Mouse (Mus musculus) midbrain, postnatal 0 days (tissue): Measurements from ENCODE around the gene Tldc1. TPM values are rescaled to one million over a fixed set of nuclear protein-coding genes. Genes with fewer than 3 reads are reported as not detected.
A peak's percentile ranks its signal among the peaks of the same experiment; 100 is the strongest.

ENCODE experiments used
- ATAC-seq: fragments of 200-750 bp; cut with Nextera tagmentation; 2 replicates; pipeline ENCODE4 v1.8.0; 2017; ENCODE audit warnings: moderate number of reproducible peaks, mild to moderate bottlenecking, moderate TSS enrichment, moderate library complexity; ENCODE audit not compliant: low FRiP score
- DNase-seq: peaks from one replicate; pipeline ENCODE4 v3.0.0-alpha.2; 2015; ENCODE audit warnings: low spot score
- H3K27ac ChIP-seq: fragments of 300-500 bp; sonication (generic); 2 replicates; pipeline ENCODE4 v1.5.1; 2014; ENCODE audit warnings: low read depth, mild to moderate bottlenecking, low read length, mixed read lengths
- H3K27me3 ChIP-seq: fragments of 300-500 bp; sonication (generic); 2 replicates; pipeline ENCODE4 v1.6.1; 2014; ENCODE audit warnings: low read length, control low read depth, mixed read lengths; ENCODE audit not compliant: insufficient read depth
- H3K36me3 ChIP-seq: fragments of 300-500 bp; sonication (generic); 2 replicates; pipeline ENCODE4 v1.6.1; 2014; ENCODE audit warnings: low read length, control low read depth, mixed read lengths; ENCODE audit not compliant: insufficient read depth
- H3K4me1 ChIP-seq: fragments of 300-500 bp; sonication (generic); 2 replicates; pipeline ENCODE4 v1.6.1; 2014; ENCODE audit warnings: mild to moderate bottlenecking, control low read depth, antibody characterized with exemption, low read length, mixed read lengths; ENCODE audit not compliant: insufficient read depth
- H3K4me2 ChIP-seq: fragments of 300-500 bp; sonication (generic); 2 replicates; pipeline ENCODE4 v1.6.1; 2014; ENCODE audit warnings: low read depth, mild to moderate bottlenecking, low read length, mixed read lengths; ENCODE audit not compliant: poor library complexity, severe bottlenecking
- H3K4me3 ChIP-seq: fragments of 300-500 bp; sonication (generic); 2 replicates; pipeline ENCODE4 v1.5.1; 2014; ENCODE audit warnings: low read depth, mild to moderate bottlenecking, low read length, moderate library complexity
- H3K9ac ChIP-seq: fragments of 300-500 bp; sonication (generic); replicated peaks from 2 replicates; pipeline ENCODE4 v1.6.1; 2014; ENCODE audit warnings: mild to moderate bottlenecking, low read length, moderate library complexity, mixed read lengths; ENCODE audit not compliant: poor library complexity, severe bottlenecking
- H3K9me3 ChIP-seq: fragments of 300-500 bp; sonication (generic); 2 replicates; pipeline ENCODE4 v1.6.1; 2016; ENCODE audit warnings: low read length, control low read depth
- CTCF ChIP-seq: IDR thresholded peaks from 2 replicates; pipeline ENCODE4 v1.5.1; 2016; ENCODE audit warnings: antibody characterized with exemption, mild to moderate bottlenecking
- WGBS: fragments of 180-500 bp; shearing (Covaris S2); extraction: QIAGEN DNeasy Blood & Tissue Kit; methylation state at CpG from one replicate; pipeline ENCODE4 v1.1.7; 2014; 5-methylcytosine and 5-hydroxymethylcytosine counted together
- polyA plus RNA-seq: library from polyadenylated mRNA; unstranded; fragments of >200 nt; fragmentation: Nextera tagmentation; extraction: Ambion mirVana; gene quantifications from 2 replicates; pipeline ENCODE4 v1.2.1, GENCODE M21; 2015
- total RNA-seq: library from RNA; depleted of rRNA; stranded (reverse); fragments of >200 nt; gene quantifications from 2 replicates; pipeline ENCODE4 v1.2.3, GENCODE M21; 2014; rRNA removed

Gene Tldc1
- total and polyA plus RNA-seq, 2 experiments from 2014 or later: 6.7 to 20.4 TPM

DNA sequence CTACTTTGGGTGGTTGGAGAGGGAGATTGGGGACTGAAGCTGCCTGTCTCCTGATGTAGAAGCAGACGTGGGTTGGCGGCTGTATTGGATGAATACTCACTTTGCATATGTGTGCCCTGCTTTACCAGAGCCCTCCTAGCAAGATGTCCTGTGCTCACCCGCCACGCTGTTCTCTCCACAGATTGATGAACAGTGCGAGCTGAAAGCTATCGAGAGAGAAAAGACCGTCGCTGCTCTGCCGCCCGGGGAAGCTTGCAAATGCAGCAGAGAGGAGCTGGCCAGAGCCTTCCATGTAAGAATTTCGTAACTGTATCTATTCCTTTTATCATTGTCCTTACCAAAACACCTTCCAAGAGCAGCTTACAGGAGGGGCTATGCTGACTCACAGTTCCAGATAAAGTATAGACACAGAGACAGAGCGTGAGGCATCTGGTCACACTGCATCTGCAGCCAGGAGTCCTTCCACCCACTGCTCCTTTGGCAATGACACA lies 59.2 kb downstream of the Tldc1 start:
- 56% methylated on average over 12 of the region's 12 CpGs for WGBS
- no peaks in the 10 kb centered on the region for H3K27me3 ChIP-seq
- no peaks in the 10 kb centered on the region for H3K36me3 ChIP-seq
- H3K4me2 ChIP-seq: no peak overlapping the region
- TF ChIP-seq CTCF: no peak
- no peaks in the 10 kb centered on the region for H3K4me1 ChIP-seq
- H3K27ac ChIP-seq: no peak overlapping the region
- peak; percentile 5 for DNase-seq
- H3K9me3 ChIP-seq: no peaks in the 10 kb centered on the region
- H3K4me3 ChIP-seq: no peak overlapping the region
- no peak overlapping the region for H3K9ac ChIP-seq
- ATAC-seq: no peak

DNA sequence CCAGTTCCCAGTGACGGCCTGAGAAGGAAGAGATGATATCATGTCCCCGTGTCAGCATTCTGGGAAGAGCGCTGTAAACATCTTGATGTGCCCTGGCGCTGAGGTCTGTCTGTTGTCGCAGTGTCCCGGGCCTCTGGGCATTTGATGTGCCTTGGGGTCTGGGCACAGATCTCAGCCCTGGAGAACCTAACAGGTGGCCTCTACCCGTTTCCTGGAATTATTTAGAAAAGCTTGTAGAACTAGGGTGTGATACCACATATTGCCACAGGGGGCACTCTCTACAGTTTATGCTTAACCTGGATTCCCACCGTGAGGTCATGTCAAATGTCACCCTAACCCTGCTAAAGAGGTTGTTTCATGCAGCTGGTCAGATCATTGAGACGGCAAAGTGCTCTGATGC lies 60.5 kb downstream of the Tldc1 start:
- TF ChIP-seq CTCF: peak; percentile 76
- DNase-seq: peak; percentile 33

DNA sequence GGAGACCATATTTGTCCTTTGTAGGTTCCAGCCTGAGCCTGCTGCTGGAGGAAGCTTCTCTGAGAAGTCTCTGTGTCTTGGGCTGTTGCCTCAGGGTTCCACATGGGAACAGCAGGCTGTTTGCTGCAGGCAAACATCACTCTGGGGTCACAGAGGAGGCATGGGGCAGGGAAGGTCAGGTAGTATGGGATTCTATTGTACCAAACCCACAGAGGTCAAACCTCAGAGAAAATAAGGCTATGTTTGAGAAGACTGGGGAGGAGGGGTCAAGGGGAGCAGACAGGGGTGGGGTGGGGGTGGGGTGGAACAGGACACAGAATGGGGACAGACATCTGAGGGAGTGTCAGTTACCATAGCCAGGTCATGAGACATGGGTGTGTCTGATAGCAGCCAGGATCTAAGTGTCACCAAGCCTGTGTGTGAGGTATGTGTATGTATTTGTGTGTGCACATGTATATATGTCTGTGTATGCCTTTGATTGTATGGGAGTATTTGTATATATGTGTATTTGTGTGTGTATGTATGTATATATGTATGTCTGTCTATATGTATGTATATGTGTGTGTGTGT lies 61.4 kb downstream of the Tldc1 start:
- H3K9me3 ChIP-seq: no peaks in the 10 kb centered on the region

More for the DNA sequence above, 60.5 kb downstream of the Tldc1 start:
- no peaks in the 10 kb centered on the region for H3K36me3 ChIP-seq
- H3K4me1 ChIP-seq: no peaks in the 10 kb centered on the region
- no peak for ATAC-seq
- H3K9me3 ChIP-seq: no peaks in the 10 kb centered on the region
- H3K4me2 ChIP-seq: no peak overlapping the region
- no peaks in the 10 kb centered on the region for H3K27me3 ChIP-seq
- H3K27ac ChIP-seq: no peak overlapping the region
- no peak overlapping the region for H3K9ac ChIP-seq
- no peak overlapping the region for H3K4me3 ChIP-seq
- WGBS: 61% methylated on average over 9 of the region's 9 CpGs

DNA sequence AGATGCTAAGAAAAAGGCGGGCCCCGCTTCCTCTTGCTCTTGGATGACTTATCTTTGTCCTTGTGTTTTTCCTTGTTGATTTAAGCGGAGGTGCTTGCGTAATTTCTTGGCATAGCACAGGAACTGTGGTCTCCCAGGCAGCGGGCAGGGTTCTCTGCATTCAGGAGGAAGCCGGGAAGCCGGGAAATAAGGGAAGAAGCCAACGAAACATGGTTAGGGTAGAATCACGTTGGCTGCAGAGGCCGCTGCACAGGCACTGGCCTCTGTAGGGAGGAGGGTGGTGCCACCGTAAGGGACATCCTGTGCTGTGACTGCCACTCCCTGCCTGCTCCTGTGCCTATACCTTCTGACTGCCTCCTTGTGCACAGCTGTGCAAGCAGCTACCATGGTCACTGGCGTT lies 63.0 kb downstream of the Tldc1 start:
- Histone ChIP-seq H3K4me3 (no peak overlapping the region), H3K4me2 (no peak overlapping the region), H3K9ac (no peak overlapping the region), H3K4me1 (no peaks in the 10 kb centered on the region), H3K27ac (no peak overlapping the region), H3K9me3 (no peaks in the 10 kb centered on the region), H3K36me3 (no peaks in the 10 kb centered on the region), H3K27me3 (no peaks in the 10 kb centered on the region)
- TF ChIP-seq CTCF: no peak
- WGBS: 63% methylated on average over 12 of the region's 12 CpGs
- DNase-seq (peak; percentile 10), ATAC-seq (no peak)

More for the DNA sequence above, 61.4 kb downstream of the Tldc1 start:
- H3K27me3 ChIP-seq: no peaks in the 10 kb centered on the region
- H3K4me1 ChIP-seq: no peaks in the 10 kb centered on the region
- no peak overlapping the region for H3K9ac ChIP-seq
- no peak for TF ChIP-seq CTCF
- DNase-seq: no peak
- no peak overlapping the region for H3K4me3 ChIP-seq
- no peaks in the 10 kb centered on the region for H3K36me3 ChIP-seq
- no peak overlapping the region for H3K4me2 ChIP-seq
- H3K27ac ChIP-seq: no peak overlapping the region
- ATAC-seq: no peak

DNA sequence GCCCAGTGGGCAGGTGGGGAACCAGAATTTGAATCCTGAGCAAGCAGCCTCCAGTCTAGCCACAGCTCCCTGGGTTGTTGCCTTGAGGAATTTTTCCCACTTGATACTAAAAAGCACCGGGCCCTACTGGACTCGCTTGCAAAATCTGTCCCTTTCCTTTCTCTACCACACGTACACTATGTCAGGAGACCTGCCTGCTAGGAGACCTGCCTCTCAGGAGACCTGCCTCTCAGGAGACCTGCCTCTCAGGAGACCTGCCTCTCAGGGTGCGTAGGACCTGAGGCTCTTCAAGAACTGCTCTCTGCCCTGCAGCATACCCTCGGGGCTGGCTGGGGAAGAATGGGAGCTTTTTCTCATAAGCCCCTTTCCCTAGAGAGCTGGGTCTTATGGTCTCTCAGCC lies 64.8 kb downstream of the Tldc1 start:
- no peak for TF ChIP-seq CTCF
- Histone ChIP-seq H3K9ac (no peak overlapping the region), H3K9me3 (no peaks in the 10 kb centered on the region), H3K27me3 (no peaks in the 10 kb centered on the region), H3K4me1 (no peaks in the 10 kb centered on the region), H3K27ac (no peak overlapping the region), H3K36me3 (no peaks in the 10 kb centered on the region), H3K4me3 (no peak overlapping the region), H3K4me2 (no peak overlapping the region)
- DNase-seq: no peak
- WGBS: 68% methylated on average over 5 of the region's 5 CpGs
- no peak for ATAC-seq

DNA sequence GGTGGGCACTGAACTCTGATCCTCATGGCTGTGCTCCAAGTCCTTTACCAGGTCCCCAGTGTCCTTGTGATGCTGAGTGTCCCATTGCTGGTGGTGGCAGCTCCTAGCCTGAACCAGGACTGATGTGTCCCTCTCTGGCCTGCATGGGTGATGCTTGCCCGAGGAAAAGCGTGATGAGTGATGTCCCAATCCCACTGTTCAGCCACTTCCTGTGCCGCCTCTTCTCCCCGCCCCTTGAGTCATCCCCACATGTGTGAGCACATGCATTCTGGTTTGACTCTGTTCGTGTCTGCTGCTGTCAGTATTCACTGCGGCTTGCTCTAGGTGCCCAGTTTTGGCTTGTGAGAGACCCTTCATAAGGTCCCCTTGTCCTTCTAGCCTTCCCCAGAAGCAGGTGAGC lies 66.0 kb downstream of the Tldc1 start:
- Histone ChIP-seq H3K4me3 (no peak overlapping the region), H3K4me2 (no peak overlapping the region), H3K27ac (no peak overlapping the region), H3K9ac (no peak overlapping the region), H3K9me3 (no peaks in the 10 kb centered on the region), H3K27me3 (no peaks in the 10 kb centered on the region), H3K4me1 (no peaks in the 10 kb centered on the region), H3K36me3 (no peaks in the 10 kb centered on the region)
- no peak for DNase-seq
- WGBS: 84% methylated on average over 6 of the region's 6 CpGs
- no peak for ATAC-seq
- TF ChIP-seq CTCF: no peak

Other genes starting within 250 kb of the Tldc1 start
- 68.8 and 72.7 TPM in 2 replicates for gene Mbtps1, start 219.7 kb downstream of the Tldc1 start, total RNA-seq
- 45.5 and 46.0 TPM in 2 replicates for gene Mbtps1, start 219.7 kb downstream of the Tldc1 start, polyA plus RNA-seq
- 164 and 176 TPM in 2 replicates for gene Hsdl1, start 203.2 kb downstream of the Tldc1 start, total RNA-seq
- gene Hsdl1, start 203.2 kb downstream of the Tldc1 start, polyA plus RNA-seq: 164 and 174 TPM in 2 replicates
- 0.47 and 1.1 TPM in 2 replicates for gene Dnaaf1, start 203.2 kb downstream of the Tldc1 start, total RNA-seq
- gene Dnaaf1, start 203.2 kb downstream of the Tldc1 start, polyA plus RNA-seq: 0.51 and 0.60 TPM in 2 replicates
- 20.1 and 22.5 TPM in 2 replicates for gene Taf1c, start 173.2 kb downstream of the Tldc1 start, total RNA-seq
- 9.6 and 10.2 TPM in 2 replicates for gene Taf1c, start 173.2 kb downstream of the Tldc1 start, polyA plus RNA-seq
- 0.33 and 1.0 TPM in 2 replicates for gene Adad2, start 165.7 kb downstream of the Tldc1 start, total RNA-seq
- gene Adad2, start 165.7 kb downstream of the Tldc1 start, polyA plus RNA-seq: 0.22 and 0.23 TPM in 2 replicates
- 0.61 and 1.6 TPM in 2 replicates for gene Kcng4, start 142.7 kb downstream of the Tldc1 start, total RNA-seq
- 0.27 and 0.28 TPM in 2 replicates for gene Kcng4, start 142.7 kb downstream of the Tldc1 start, polyA plus RNA-seq
- 8.5 and 13.5 TPM in 2 replicates for gene Wfdc1, start 112.1 kb downstream of the Tldc1 start, total RNA-seq
- gene Wfdc1, start 112.1 kb downstream of the Tldc1 start, polyA plus RNA-seq: 11.6 and 11.8 TPM in 2 replicates
- 0.28 and 0.82 TPM in 2 replicates for gene Atp2c2, start 78.4 kb downstream of the Tldc1 start, total RNA-seq
- 0.83 and 1.1 TPM in 2 replicates for gene Atp2c2, start 78.4 kb downstream of the Tldc1 start, polyA plus RNA-seq
- 223 and 238 TPM in 2 replicates for gene Cotl1, start 62.1 kb upstream of the Tldc1 start, total RNA-seq
- gene Cotl1, start 62.1 kb upstream of the Tldc1 start, polyA plus RNA-seq: 112 and 119 TPM in 2 replicates
- 28.2 and 31.0 TPM in 2 replicates for gene Klhl36, start 83.8 kb upstream of the Tldc1 start, total RNA-seq
- 19.5 and 21.0 TPM in 2 replicates for gene Klhl36, start 83.8 kb upstream of the Tldc1 start, polyA plus RNA-seq
- gene Usp10, start 131.9 kb upstream of the Tldc1 start, total RNA-seq: 88.5 and 88.8 TPM in 2 replicates
- gene Usp10, start 131.9 kb upstream of the Tldc1 start, polyA plus RNA-seq: 93.6 and 94.6 TPM in 2 replicates
- 39.0 and 74.2 TPM in 2 replicates for gene Gm20388, start 132.4 kb upstream of the Tldc1 start, total RNA-seq
- gene Gm20388, start 132.4 kb upstream of the Tldc1 start, polyA plus RNA-seq: not detected in 2 replicates
- 5.3 and 5.7 TPM in 2 replicates for gene Crispld2, start 214.0 kb upstream of the Tldc1 start, total RNA-seq
- gene Crispld2, start 214.0 kb upstream of the Tldc1 start, polyA plus RNA-seq: 4.1 and 4.7 TPM in 2 replicates